8 mouse cellular contexts compared by ENCODE assay signal in the genomic region with DNA sequence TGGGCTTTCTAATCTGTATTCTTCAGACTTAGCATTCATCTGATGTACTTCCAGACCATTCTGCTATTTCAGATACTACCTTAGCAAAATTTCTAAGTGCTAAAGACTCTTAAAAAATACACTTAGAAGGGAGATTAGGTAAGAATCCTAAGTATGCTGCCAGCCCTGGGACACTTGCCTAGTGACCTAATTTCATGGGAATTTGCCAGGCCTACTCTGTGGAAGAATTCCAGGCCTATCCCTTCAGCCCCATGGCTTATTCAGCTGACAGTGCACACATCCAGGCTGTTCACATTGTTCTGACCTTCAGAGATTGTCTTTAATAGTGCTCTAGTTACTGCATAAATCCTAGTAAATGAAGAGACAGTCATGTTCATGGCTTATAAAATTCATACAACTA.
DNase-seq lines count a peak whose midpoint lies in the region; ATAC-seq lines count a peak whose summit lies in the region.

No protein-coding gene starts in this region.

- H3K4me3 ChIP-seq in forebrain, embryonic 11.5 days (ENCODE audit: low read depth, low read length) = no peak overlapping the region

- H3K27me3 ChIP-seq in forebrain, embryonic 11.5 days (ENCODE audit: control insufficient read depth, insufficient read depth, low read length) = no peaks in the 10 kb centered on the region

- H3K9me3 ChIP-seq in forebrain, embryonic 11.5 days (ENCODE audit: control insufficient read depth, low read length) = no peaks in the 10 kb centered on the region

- H3K36me3 ChIP-seq in forebrain, embryonic 11.5 days (ENCODE audit: control insufficient read depth, insufficient read depth, low read length) = no peaks in the 10 kb centered on the region

- H3K27ac ChIP-seq in forebrain, embryonic 11.5 days (ENCODE audit: low read depth, low read length) = no peak overlapping the region

- H3K4me2 ChIP-seq in forebrain, embryonic 11.5 days (ENCODE audit: low read depth, low read length, severe bottlenecking) = no peak overlapping the region

- ATAC-seq in granulocyte monocyte progenitor cell, adult 5-6 weeks (replicated peaks; ENCODE audit: poor library complexity, severe bottlenecking) = no peak
- no peak for ATAC-seq in forebrain, embryonic 11.5 days (replicated peaks; ENCODE audit: low FRiP score)

- intact Hi-C loops in left cerebral cortex, postnatal 4 days (cut with DNase I) = no loop called here
- intact Hi-C loops in left cerebral cortex, postnatal 36 days (cut with DNase I) = no loop called here

- no peak overlapping the region for H3K9ac ChIP-seq in forebrain, embryonic 11.5 days (ENCODE audit: low read length)

- H3K4me1 ChIP-seq in forebrain, embryonic 11.5 days (replicated peaks; ENCODE audit: control insufficient read depth, insufficient read depth, low read length) = no peaks in the 10 kb centered on the region

- DNase-seq in left cerebral cortex, postnatal 4 days = peak; percentile 20
- DNase-seq in left cerebral cortex, postnatal 36 days (ENCODE audit: low spot score in 2 of 2) = no peak
- DNase-seq in cerebellum, adult 11 months = peak; percentile 55
- peak; percentile 67 to 86 for DNase-seq in heart, adult 9 months (ENCODE audit: low spot score in 2 of 2)
- DNase-seq in lung, postnatal 10 days = peak; percentile 80
- no peak for DNase-seq in T-cell, adult 2 months (ENCODE audit: low spot score)
- no peak for DNase-seq in forebrain, embryonic 11.5 days (ENCODE audit: low spot score)

Comparison
In these comparisons a context has a peak if more than half of its experiments do, and no peak if none do; other contexts are left out.
1. DNase-seq: peak in left cerebral cortex, postnatal 4 days (single experiment), cerebellum, adult 11 months (single experiment), heart, adult 9 months (2 of 2) and lung, postnatal 10 days (single experiment); none in left cerebral cortex, postnatal 36 days (0 of 2), T-cell, adult 2 months (single experiment) and forebrain, embryonic 11.5 days (single experiment).